Mouse (Mus musculus) A20 (cell line): ENCODE results near the gene Sap18b.
A peak's percentile ranks its signal among the peaks of the same experiment; 100 is the strongest.
"Not testable (repeated sequence)": the region's sequence is repeated elsewhere in the genome, so short reads cannot be mapped to it uniquely, and the experiment has no call there.

ENCODE experiments used
- DNase-seq: peaks from one replicate; pipeline ENCODE4 v3.0.0-alpha.2; 2011; ENCODE audit warnings: low read depth, low spot score

The Sap18b gene

DNA sequence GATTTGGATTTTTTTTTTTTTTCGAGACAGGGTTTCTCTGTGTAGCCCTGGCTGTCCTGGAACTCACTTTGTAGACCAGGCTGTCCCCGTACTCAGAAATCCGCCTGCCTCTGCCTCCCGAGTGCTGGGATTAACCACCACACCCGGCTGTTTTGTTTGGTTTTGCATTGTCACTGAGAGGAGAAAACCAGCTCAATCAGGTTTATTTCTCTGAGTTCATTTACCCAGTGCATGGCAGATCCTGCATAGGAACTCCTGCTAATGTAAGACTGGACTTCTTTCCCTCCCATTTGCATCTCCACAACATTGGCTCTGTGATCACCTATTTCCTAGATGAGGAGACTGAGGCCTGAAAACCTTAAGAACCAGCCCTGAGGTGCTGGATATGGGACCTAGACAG, 3.0 kb upstream of the Sap18b start:
- DNase-seq, result no peak

DNA sequence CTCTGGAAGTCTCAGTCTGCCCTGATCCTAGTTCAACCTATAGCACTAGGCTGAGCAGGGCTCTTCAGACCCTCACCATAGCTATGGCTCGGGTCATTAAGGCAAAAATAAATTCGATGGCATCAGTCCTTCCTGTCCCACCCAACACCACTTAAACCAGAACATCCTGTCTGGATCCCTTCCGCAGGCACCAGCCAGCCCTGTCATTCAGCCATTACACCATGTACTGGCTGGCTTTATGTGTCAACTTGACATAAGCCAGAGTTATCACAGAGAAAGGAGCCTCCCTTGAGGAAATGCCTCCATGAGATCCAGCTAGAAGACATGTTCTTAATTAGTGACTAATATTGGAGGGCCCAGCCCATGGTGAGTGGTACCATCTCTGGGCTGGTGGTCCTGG, 2.4 kb upstream of the Sap18b start:
- DNase-seq, result no peak

DNA sequence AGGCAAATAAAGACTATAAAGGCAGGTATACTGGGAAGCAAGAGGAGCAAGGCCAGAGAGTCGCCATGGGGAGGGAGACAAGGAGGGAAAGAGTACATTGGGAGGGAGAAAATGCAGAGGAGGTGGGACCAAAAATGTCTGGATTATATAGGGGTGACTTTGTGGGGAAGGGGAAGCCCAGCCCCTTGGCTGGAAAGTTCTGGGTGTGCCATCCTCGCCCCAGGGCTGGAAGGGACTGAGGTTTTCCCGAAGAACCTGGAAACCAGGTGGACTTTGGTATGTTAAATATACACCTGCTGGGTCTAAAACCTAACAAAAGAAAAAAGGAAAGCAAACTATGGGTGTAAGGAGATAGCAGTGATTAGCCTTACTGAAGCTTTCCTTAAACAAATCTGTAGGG, 5.0 kb downstream of the Sap18b start:
- DNase-seq, result no peak

DNA sequence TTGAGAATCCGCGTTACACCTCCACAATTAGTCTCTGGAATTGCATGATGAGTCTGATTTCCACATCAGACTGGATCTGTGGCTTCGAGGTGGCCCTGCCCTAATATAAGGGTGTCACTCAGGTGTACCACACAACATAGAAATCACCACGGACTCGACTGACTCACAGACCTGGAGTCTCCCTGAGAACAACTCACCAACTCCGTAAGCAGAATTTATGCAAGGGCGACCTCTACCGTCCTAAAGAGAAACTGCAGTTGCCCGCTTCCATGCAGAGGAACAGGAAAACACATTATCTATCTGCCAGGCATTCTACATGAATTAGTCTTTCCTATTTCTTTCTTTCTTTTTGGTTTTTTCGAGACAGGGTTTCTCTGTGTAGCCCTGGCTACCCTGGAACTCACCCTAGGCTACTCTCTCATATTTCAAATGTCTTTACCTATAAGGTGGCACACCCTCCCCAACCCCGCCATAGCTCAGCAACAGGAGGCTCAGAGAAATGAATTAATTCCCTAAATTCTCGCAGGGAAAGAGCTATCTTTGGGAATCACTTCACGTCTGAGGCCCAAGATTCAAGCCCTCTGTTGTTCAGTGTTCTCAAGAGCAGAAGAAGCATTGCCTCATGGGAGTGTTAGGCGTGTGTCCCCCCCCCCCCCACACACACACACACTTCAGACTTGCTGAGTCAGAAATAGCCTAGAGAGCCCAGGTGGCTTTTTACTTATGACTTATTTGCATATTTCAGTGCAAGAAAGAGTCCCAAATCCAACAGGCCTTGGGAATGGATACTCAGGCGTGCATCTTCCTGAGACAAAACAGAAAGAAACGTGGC, 7.7 kb downstream of the Sap18b start:
- DNase-seq, result peak; percentile 88

DNA sequence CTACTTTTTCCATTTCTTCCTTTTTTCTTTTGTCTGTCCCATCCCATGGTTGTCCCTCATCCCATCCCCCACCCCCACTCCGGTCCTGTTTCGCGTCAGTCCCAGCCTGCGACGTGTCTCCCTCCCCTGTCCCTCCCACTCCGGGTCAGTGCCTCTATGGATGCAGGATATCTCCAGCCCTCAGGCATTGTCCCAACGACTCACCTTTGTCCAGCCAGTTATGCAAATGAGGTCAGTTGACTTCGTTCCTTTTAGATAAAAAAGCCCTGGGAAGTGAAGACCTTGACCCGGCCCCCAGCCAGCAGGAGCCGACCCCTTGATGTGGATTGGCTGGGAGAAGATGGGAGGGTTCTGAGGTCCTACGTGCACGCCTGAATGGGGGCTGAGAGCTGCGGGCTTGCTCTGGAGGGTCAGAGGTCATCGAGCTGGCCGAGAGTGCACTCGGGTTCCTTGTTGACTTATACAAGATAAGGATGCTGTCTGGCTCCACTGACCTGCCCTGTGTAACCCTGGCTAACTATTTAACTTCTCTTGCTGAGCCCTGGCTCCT, 8.4 kb downstream of the Sap18b start:
- DNase-seq, result peak; percentile 75

DNA sequence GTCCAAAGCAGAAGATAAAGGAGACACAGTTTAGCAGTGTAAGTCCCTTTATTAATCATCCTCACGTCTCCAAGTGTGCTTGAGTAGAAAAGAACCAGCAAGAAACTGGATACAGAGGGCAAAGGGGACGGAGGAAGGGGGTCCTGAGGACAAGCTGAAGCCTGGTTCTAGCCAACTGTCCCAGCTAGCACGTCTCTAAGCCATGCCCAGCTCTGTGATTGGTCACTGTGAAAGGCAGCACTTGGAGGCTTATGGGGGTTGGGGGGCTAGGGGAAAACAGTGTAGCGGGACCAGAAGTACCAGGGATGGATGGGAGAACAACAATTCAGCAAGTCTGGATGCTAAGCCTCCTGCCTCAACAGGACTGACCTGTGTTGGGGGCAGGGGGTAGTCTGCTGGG, 10.7 kb downstream of the Sap18b start:
- DNase-seq, result no peak

DNA sequence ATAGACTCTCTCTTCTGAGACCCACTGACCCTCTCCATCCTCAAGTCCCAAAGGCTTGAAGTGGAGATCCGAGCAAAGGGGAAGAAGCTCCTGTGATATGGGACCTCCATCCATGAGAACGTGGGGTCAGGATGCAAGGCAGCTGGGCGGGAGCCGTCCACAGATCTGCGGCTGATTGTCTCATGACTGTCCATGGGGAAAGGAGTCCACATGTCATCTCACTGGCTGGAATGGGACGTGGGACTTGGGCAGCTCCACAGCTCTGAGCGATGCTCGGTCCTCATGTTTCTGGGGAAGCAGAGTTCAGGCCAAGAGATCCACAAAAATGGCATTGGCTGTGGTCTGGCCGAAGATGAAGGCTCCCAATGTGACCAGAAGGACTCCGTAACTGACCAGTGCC, 12.1 kb downstream of the Sap18b start:
- DNase-seq, result no peak

DNA sequence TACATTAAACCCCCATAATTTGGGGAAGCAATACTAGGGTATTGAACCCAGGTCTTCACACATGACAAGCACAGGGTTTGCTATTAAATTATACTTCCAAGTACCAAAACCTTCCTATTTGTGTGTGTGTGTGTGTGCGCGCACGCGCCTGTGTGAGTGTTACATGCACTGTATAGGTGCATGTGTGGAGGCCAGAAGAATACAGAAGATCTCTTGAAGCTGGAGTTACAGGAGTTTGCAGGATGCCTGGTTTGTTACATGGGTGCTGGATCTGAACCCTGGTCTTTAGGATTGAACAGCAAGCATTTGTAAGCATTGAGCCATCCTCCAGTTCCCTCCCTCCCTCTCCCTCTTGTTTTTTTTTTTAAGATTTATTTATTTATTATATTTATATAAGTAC, 14.1 kb downstream of the Sap18b start:
- no peak for DNase-seq

DNA sequence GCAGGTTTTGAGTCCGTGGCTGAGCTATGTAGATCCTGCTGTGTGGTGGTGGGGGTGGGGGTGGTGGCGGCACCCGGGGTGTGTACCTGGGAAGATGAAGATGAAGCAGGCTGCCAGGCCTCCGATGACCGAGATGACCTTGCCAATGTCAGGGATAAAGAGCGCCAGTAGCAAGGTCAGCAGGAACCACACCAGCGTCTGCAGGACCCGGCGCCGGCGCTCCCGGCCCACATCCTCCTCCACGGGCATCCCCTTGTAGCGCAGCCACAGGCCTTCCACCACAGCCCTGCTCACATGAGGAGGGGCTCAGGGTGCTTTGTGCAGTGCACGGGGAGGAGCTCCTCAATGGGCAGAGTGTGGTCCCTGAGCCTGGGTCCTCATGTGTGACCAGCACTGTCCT, 16.3 kb downstream of the Sap18b start:
- DNase-seq, result no peak

DNA sequence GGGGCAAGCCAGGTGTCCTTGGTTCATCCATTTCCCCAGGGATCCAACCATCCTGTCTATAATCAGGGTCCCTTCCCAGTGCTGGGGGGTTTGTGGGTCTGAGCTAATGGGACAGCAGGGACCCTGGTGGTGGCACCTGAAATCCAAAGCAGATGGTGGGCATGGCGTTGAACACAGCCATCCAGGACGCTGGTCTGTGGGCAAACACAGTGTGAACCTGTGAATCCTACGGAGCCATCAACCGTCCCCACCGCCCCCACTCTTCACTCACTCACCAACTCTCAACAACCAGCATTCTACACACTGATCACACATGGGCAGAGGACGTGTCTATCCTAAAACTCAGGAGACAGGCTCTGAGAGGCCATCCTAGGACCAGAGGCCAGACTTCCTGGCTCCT, 18.8 kb downstream of the Sap18b start:
- DNase-seq, result no peak

DNA sequence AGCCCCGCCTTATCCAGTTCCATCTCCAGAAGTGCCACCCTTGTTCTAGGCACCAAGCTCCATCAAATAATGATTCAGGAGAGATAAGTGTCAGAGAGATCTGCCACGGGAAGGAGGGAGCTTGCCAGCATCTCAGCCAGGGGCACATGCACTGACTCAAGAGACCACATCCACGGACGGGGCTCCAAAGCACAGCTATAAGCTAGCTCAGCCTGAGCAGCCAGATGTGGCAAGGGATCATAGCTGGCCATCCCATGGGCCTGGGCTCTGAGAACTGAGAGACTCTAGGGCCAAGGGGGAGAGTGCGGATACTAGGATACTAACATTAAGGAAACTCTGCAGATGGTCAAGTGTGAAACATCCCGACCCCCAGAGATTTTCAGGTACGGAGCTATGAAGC, 19.9 kb downstream of the Sap18b start:
- no peak for DNase-seq

DNA sequence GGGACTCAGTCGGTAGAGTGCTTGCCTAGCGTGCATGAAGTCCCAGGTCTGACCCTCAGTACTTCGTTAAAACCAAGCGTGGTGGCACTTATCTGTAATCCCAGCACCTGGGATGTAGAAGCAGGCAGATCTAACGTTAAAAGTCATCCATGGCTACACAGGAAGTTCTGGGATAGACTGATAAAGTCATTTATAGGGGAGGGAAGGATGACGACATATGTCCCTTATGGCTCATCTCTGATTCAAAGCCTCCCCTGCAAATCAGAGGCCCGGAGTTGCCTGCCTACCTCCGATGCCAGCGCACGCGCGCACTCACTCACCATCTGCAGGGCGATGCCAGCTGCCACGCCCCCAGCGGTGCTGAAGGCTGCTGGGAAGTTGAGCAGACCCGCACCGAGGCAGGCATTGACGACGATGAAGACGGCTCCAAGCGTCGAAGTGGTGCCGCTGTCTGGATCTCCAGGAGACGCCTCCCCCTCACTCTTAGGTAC, 23.0 kb downstream of the Sap18b start:
- no peak for DNase-seq

DNA sequence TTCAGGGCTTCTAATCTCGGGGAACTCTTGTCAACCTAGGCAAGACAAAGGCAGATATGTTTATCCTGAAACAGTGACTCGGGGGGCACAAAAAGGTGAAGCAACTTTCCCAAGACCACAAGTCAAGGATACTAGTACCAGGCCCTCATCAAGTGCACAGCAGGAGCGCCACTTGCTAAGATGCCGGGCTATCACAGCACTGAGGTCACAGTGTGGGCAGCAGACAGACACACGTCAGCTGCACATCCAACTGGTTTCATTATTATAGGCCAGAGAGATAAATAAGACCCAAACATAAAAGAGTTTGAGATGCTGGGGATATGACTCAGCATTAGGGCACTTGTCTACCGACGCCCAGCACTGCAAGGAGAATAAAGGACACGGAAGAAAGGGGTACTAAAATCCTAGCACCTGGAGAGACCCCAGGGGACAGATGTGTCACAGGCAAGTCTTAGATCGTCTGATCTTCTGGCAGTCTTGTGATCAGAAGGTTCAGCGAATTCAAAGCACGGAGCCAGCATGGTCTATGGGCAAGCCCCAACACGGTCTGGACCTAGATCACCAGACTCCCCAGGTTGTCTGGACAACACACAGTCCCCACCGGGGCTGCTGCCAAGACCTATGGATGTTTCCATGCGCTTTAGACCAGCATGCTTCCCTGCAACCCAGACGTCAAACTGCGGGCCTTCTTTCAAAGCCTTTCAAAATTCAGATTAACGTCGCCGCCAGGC, 23.8 kb downstream of the Sap18b start:
- no peak for DNase-seq

DNA sequence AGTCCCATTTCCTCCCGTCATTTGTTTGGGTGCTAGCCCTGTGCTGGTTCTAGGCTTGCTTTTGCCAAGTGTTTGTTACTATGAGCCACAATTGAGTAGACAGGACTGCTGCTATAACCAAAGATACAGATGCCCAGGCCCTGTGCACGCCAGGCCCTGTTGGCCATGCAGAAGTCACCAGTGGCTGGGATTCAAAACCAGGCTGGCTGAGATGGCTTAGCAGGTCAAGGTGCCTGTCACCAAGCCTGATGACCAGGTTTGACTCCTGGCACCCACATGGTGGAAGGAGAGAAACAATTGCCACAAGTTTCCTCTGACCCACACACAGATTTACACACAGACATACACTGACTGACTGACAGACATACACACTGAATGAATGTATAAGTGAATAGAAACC, 25.2 kb downstream of the Sap18b start:
- no peak for DNase-seq

DNA sequence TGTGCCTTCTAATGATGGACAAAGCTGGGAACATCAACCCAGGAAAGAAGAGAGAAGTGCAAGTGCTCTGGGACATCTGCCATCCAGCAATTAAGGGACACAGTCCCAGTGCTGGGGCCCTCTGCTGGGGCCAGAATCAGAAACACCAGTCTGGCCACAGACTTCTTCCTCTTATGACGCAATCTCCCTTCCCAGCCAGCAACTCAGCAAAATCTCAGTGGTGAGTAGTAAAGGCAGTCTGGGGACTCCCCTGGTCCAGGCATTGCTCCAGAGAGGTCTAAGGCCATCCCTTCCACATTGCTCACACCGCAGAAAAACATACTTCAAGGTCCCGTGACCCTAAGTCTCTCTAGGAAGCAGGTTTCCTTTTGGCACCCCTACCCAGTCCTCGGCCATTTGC, 27.1 kb downstream of the Sap18b start:
- DNase-seq, result peak; percentile 70

DNA sequence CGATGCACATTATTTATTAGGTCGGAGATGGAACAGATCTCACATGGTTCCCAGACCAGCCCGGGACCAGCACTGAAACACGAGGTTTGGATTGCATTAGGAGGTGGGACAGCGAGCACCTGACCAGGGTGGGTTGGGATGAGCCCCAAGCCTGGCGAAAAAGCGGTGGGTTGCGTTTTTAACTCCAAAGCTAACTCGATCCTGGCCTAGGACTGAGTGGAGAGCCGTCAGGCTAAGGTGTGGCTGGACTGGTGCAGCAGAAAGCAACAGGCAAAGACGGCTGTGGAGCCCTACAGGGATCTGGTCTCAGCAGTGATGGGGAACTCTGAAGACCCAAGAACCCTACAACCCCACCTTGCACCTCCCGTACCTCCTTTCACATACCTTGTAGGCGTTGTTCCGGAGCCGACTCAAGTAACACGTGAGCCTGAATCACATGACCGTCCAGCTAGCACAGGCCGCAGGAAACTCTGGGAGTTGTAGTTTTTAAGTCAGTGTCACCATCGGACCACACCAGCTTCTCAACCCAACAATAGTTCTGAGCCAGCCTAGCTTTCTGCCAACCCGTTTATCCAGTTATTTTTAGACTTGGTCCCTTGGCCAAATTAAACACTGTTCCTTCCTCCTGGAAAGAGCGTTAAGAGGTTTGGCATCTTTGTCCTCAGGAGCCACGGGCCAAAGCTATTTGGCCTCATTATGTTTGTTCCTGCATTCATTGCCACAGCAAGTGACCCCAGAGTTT, 28.1 kb downstream of the Sap18b start, which contains the start of gene Slc38a7:
Slc38a7 (minus strand) TSS at position 438 of the 742 bp plus-strand sequence.
- DNase-seq, result peak; percentile 86

DNA sequence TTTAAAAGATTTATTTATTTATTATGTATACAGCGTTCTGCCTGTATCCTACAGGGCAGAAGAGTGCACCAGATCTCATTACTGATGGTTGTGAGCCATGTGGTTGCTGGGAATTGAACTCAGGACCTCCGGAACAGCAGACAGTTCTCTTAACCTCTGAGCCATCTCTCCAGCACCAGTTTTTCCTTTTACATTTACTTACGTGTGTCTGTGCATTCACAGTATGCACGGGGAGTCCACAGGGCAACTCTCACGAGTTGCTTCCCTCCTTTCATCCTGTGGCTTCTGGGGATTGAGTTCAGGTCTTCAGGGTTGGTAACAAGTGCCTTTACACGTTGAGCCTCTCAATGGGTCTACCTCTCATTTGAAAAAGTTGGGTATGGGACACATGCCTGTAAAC, 29.0 kb downstream of the Sap18b start:
- no peak for DNase-seq

DNA sequence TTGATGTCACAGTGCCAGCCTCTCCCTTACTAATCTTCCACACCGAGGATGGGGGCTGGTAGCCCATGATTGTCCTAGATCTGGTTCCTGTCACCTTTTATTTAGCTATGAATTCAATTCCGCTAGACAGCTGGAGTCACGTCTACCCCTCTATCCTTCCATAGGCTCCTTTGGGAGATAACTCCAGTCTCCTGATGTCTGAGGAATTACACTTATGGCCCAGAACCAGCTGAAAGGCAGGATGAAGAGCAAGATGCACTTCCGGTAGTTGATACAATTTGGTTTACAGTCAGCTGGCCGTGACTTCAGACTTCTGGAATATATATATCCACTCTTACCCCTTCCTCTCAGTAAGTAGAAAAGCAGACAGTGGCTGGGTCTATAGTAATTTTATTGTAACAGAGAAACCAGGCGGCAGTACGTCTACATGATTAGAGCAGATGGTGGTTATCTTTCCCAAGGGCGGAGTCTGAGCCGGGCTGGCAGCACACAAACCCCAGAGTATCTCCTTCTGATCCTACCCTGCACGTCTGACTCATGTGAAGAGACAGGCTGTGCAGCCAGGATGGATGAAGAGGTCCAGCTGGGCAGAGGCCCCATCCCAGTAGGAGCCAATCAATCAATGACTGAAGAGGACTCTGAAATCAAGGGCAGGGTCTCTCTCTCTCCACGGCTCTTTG, 38.8 kb downstream of the Sap18b start:
- DNase-seq, result not testable (repeated sequence)

DNA sequence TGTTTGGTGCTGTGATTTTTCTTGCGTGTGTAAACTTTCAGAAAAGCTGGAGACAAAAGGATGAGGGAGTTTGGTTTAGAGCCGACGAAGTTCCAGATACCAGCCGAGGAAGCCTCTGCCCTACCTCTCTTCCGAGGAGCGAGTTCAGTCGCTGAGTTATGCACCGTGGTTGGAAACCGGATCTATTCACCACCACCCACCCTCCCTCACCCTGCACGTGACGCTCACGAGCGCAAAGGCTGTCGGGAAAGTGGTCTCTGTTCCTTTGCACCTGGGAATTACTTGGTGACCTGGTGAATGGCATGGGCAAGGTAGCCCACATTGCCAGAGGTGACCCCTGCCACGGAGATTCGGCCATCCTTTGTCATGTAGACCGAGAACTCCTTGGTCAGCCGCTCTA, 39.7 kb downstream of the Sap18b start:
- not testable (repeated sequence) for DNase-seq

DNA sequence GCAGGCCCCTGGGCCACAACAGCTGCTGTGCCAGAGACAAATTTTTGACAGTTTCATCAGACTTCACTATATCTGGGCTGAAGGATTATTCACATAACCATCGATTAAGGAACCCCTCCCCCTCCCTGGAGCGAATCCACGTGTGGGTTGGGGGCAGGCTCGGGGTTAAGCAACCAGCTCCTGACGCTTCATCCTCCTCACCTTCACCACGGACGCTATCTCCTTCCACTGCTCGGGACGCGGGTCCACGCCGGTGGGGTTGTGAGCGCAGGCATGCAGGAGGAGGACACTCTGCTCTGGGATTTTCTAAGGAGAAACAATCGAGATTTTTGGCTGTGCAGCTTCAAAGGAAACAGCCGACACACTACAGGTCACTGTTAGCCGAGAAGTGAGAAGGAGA, 46.5 kb downstream of the Sap18b start:
- DNase-seq, result no peak

DNA sequence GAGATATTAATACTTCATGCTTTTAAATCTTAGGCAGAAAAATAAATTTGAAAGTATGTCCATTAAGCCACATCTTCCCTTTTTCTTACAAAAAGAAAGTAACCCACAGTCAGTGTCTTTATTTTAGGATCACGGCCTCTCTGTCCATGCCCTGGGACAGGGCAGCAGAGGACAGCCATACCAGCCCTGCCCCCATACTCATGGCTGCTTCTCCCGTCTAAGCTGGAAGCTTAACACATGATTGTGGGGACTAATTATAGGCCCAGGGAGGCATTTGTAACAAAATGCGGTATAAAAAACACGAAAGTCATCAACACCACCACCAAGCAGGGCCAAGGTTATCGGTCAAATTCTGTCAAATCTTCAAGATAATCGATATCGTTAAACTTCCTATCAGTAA, 50.1 kb downstream of the Sap18b start:
- DNase-seq, result no peak
